Mouse (Mus musculus) cerebellum, adult 2 months (tissue): ENCODE measurements at regions not wholly inside any gene's neighbourhood (a gene's known extent, or its start where the extent isn't known, plus 50 kb on each side); places are given as distances from the start of the nearest gene placed in this dataset.

Source experiments
- CTCF ChIP-seq: fragments of 200-500 bp; IDR thresholded peaks from 2 replicates; pipeline ENCODE4 v1.5.1; 2011; ENCODE audit warnings: low read depth, mild to moderate bottlenecking, control low read depth, low read length, moderate library complexity, borderline replicate concordance; ENCODE audit not compliant: insufficient read depth
- POLR2A ChIP-seq: fragments of 200-500 bp; IDR thresholded peaks from 2 replicates; pipeline ENCODE4 v1.6.1; 2011; ENCODE audit warnings: low read length, control low read depth, borderline replicate concordance; ENCODE audit not compliant: insufficient read depth

DNA sequence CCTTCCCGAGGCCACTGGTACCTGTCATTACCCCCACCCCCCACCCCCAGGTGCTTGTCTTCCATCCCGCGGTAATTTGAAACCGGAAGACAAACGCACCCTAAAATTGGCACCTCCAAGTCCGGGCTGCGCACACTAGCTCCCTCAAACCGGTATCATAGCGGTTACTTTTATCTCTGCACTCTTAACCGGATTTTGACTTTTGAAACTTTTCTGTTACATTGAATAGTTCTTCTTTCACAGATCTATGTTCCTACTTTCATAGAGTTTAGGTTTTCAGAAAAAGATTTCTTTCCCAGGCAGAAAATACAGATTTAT is 62.4 kb upstream of the Commd3 start:
- TF ChIP-seq POLR2A = no peak
- TF ChIP-seq CTCF = no peak
